28 mouse cellular contexts compared by ENCODE assay signal in genomic region chr6:100758431-100759208, GRCm38 (mm10). TPM values are rescaled to one million over a fixed set of nuclear protein-coding genes. Genes with fewer than 3 reads are reported as not detected.
"Had no signal": no experiment of that assay in that cellular context is flagged by ENCODE, and none has a peak within 500 bp of the region (broad histone marks: within the 10 kb centered on the region; RNA-seq: fewer than 3 reads in every experiment).

No protein-coding gene starts in this region.

- ATAC-seq: hindbrain, embryonic 16.5 days; inflammation-experienced regulatory T-cells, adult 6 months; intestine, embryonic 15.5 days; intestine, postnatal 0 days had no signal

- H3K27me3 ChIP-seq: hindbrain, embryonic 12.5 days; intestine, embryonic 15.5 days; kidney, embryonic 15.5 days; limb, embryonic 12.5 days had no signal

- H3K4me1 ChIP-seq: hindbrain, embryonic 10.5 days; hindbrain, embryonic 12.5 days; intestine, embryonic 15.5 days; kidney, embryonic 15.5 days; limb, embryonic 10.5 days; limb, embryonic 12.5 days had no signal

- H3K9ac ChIP-seq: hindbrain, embryonic 12.5 days; hindbrain, embryonic 14.5 days; intestine, embryonic 15.5 days; kidney, embryonic 15.5 days; limb, embryonic 12.5 days; liver, embryonic 14.5 days had no signal

- H3K27ac ChIP-seq: gastrocnemius, adult 2 months; heart, adult 2 months; hindbrain, embryonic 10.5 days; hindbrain, embryonic 12.5 days; hindbrain, embryonic 14.5 days; intestine, embryonic 15.5 days; kidney, embryonic 15.5 days; kidney, postnatal 0 days; left cerebral cortex, adult 2 months; limb, embryonic 10.5 days; limb, embryonic 12.5 days; liver, embryonic 14.5 days had no signal

- H3K9me3 ChIP-seq: hindbrain, embryonic 10.5 days; hindbrain, embryonic 12.5 days; intestine, embryonic 15.5 days; kidney, embryonic 15.5 days; limb, embryonic 10.5 days; limb, embryonic 12.5 days had no signal

- DNase-seq: gastrocnemius, adult 2 months; gastrocnemius, postnatal 10 days; gastrocnemius, postnatal 25 days; heart, adult 2 months; heart, postnatal 10 days; heart, postnatal 4 days; kidney, adult 18-20 months; kidney, adult 9 months; kidney, postnatal 14 days; kidney, postnatal 36 days; layer of hippocampus, adult 9-11 months; liver had no signal

- H3K4me2 ChIP-seq: heart, embryonic 11.5 days; hindbrain, embryonic 12.5 days; hindbrain, embryonic 14.5 days; intestine, embryonic 15.5 days; kidney, embryonic 15.5 days; limb, embryonic 12.5 days; liver, embryonic 11.5 days had no signal

- H3K36me3 ChIP-seq: hindbrain, embryonic 10.5 days; hindbrain, embryonic 12.5 days; intestine, embryonic 15.5 days; kidney, embryonic 15.5 days; limb, embryonic 10.5 days; limb, embryonic 12.5 days had no signal

- H3K4me3 ChIP-seq: gastrocnemius, adult 2 months; heart, adult 2 months; hindbrain, embryonic 10.5 days; hindbrain, embryonic 12.5 days; intestine, embryonic 15.5 days; kidney, embryonic 15.5 days; left cerebral cortex, adult 2 months; limb, embryonic 10.5 days; limb, embryonic 12.5 days had no signal

RNA-seq across cellular contexts. Expression of gene Gxylt2, which starts 54.1 kb away (rescaled TPM):
- total RNA-seq: granulocyte monocyte progenitor cell, adult 5-6 weeks had no signal
